Mouse (Mus musculus) lung, embryonic 14.5 days (tissue): ENCODE measurements around the gene Olfm2. TPM values are rescaled to one million over a fixed set of nuclear protein-coding genes. Genes with fewer than 3 reads are reported as not detected.

ENCODE experiments used
- ATAC-seq: fragments of 200-750 bp; cut with Nextera tagmentation; 2 replicates; pipeline ENCODE4 v1.8.0; 2017; ENCODE audit warnings: mild to moderate bottlenecking, moderate TSS enrichment, moderate library complexity; ENCODE audit not compliant: insufficient read depth
- DNase-seq: peaks from one replicate; pipeline ENCODE4 v3.0.0-alpha.2; 2015
- H3K27ac ChIP-seq: fragments of 300-500 bp; sonication (generic); 2 replicates; pipeline ENCODE4 v1.5.1; 2014; ENCODE audit warnings: low read depth, mild to moderate bottlenecking, moderate library complexity
- H3K27me3 ChIP-seq: fragments of 300-500 bp; sonication (generic); 2 replicates; pipeline ENCODE4 v1.6.1; 2014; ENCODE audit warnings: low read length, control low read depth; ENCODE audit not compliant: insufficient read depth
- H3K36me3 ChIP-seq: fragments of 300-500 bp; sonication (generic); 2 replicates; pipeline ENCODE4 v1.6.1; 2014; ENCODE audit warnings: control low read depth; ENCODE audit not compliant: insufficient read depth
- H3K4me1 ChIP-seq: fragments of 300-500 bp; sonication (generic); 2 replicates; pipeline ENCODE4 v1.6.1; 2014; ENCODE audit warnings: antibody characterized with exemption, control low read depth; ENCODE audit not compliant: insufficient read depth
- H3K4me2 ChIP-seq: fragments of 300-500 bp; sonication (generic); 2 replicates; pipeline ENCODE4 v1.6.1; 2014; ENCODE audit warnings: mild to moderate bottlenecking
- H3K4me3 ChIP-seq: fragments of 300-500 bp; sonication (generic); 2 replicates; pipeline ENCODE4 v1.5.1; 2014; ENCODE audit warnings: low read depth, low read length
- H3K9ac ChIP-seq: fragments of 300-500 bp; sonication (generic); 2 replicates; pipeline ENCODE4 v1.6.1; 2014
- H3K9me3 ChIP-seq: fragments of 300-500 bp; sonication (generic); 2 replicates; pipeline ENCODE4 v1.6.1; 2016; ENCODE audit warnings: low read depth, low read length, control low read depth
- CTCF ChIP-seq: IDR thresholded peaks from 2 replicates; pipeline ENCODE4 v1.5.1; 2016; ENCODE audit warnings: antibody characterized with exemption, low read depth
- WGBS: fragments of 180-500 bp; shearing (Covaris S2); extraction: QIAGEN DNeasy Blood & Tissue Kit; methylation state at CpG from one replicate; pipeline ENCODE4 v1.1.7; 2014; 5-methylcytosine and 5-hydroxymethylcytosine counted together
- polyA plus RNA-seq: library from polyadenylated mRNA; unstranded; fragments of >200 nt; fragmentation: Nextera tagmentation; extraction: Ambion mirVana; gene quantifications from 2 replicates; pipeline ENCODE4 v1.2.1, GENCODE M21; 2014

Gene Olfm2
- polyA plus RNA-seq, 1 experiment from 2014 or later = 1.7 TPM

DNA sequence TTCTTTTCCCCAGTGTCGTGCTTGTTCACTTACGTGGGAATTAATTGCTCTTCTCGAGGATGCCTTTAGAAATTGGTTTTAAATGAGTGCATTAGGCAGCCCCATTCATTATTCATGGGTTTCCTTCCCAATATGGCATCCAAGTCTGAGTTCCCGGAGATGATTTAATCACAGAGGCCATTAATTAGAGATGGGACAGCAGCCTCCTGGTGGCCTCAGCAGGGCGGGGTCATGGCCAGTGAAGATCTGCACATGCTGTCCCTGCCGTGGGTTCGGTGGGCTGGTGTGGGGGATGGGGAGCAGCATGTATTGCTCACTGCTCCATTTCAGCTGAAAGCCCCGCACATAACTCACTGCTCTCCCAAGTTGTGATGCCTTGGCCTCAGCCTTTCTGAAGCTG, 80.2 kb downstream of the Olfm2 start:
- DNase-seq (no peak), ATAC-seq (no peak)
- Histone ChIP-seq H3K4me1 (no peaks in the 10 kb centered on the region), H3K27ac (no peak overlapping the region), H3K9ac (no peak overlapping the region), H3K36me3 (peaks cover 38% of the 10 kb centered on the region), H3K4me3 (no peak overlapping the region), H3K27me3 (no peaks in the 10 kb centered on the region), H3K4me2 (no peak overlapping the region), H3K9me3 (no peaks in the 10 kb centered on the region)
- TF ChIP-seq CTCF = no peak
- 31% methylated on average over 8 of the region's 8 CpGs for WGBS

DNA sequence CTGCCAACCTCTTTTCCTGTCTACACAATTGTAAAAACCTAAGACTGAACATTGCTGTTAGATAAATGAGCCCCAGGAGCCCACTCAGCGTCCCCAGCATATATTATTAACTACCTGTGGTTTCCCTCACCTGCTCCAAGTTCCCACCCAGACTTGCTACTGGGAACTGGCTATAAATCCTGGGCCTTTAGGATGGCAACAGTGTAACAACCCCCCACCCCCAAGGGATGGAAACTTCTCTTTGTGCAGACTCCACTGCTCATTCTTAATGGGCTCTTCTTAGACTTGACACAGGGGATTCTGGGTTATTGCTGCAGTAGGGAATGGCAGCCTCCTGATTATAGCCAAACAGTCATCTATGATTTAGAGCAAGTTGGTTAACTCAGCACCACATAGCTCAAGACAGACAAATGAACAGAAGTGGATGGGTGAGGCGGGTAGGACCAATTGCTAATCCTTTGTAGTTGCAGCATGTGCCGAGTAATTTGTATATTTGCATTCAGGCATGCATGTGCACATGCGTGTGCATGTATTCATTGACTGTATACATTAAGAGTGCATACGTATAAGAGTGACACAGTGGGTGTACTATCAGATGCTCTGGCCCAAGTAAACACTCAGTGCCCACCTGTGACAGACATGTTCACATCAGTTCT, 81.0 kb downstream of the Olfm2 start:
- WGBS = 74% methylated on average over 5 of the region's 5 CpGs
- no peak overlapping the region for H3K4me2 ChIP-seq
- H3K36me3 ChIP-seq = peaks cover 45% of the 10 kb centered on the region
- no peaks in the 10 kb centered on the region for H3K4me1 ChIP-seq
- ATAC-seq (no peak), DNase-seq (no peak)
- H3K27me3 ChIP-seq = no peaks in the 10 kb centered on the region
- H3K4me3 ChIP-seq = no peak overlapping the region
- H3K9ac ChIP-seq = no peak overlapping the region
- no peak for TF ChIP-seq CTCF
- H3K9me3 ChIP-seq = no peaks in the 10 kb centered on the region
- no peak overlapping the region for H3K27ac ChIP-seq

DNA sequence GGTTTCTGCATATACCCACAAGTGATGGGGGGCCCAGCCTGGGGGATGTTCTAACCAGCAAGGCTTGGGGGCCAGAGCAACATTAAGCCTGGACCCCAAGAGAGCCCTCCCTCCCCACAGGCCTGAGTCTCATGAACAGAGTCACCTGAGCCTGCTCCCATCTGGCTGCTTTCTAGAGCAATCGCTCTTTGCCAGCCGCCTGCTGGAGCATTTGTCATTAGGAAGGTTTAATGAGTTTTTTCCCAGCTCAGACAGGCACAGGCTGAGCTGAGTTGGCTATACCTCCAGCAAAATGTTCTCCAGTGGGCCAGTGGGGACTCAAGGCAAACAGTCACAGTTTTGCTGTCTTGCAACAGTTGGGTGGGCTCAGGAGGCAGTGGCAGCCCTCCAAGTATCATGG, 81.8 kb downstream of the Olfm2 start:
- Histone ChIP-seq H3K9me3 (no peaks in the 10 kb centered on the region), H3K4me1 (no peaks in the 10 kb centered on the region), H3K27ac (no peak overlapping the region), H3K9ac (no peak overlapping the region), H3K36me3 (peaks cover 51% of the 10 kb centered on the region), H3K27me3 (no peaks in the 10 kb centered on the region), H3K4me3 (no peak overlapping the region), H3K4me2 (no peak overlapping the region)
- no peak for TF ChIP-seq CTCF
- 79% methylated on average over 2 of the region's 2 CpGs for WGBS
- DNase-seq (no peak), ATAC-seq (no peak)

DNA sequence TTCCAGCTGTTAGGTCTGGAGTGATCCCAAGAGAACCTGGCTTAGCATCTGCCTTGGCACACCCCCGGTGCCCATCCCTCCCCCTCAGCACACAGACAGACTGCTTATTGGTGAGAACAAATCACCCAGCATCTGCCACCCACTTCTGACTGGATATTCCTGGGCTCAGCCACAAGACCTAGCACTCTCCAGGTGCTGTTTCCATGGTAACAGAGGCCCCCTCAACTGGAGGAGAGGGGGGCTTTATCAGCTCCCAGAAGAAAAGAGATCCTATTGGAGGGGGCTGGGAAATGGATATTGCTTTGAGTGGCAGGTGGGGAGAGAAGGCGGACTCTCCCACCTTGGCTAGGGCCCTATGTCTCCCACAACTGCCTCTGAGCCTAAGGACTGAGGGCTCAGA, 82.2 kb downstream of the Olfm2 start:
- TF ChIP-seq CTCF = no peak
- Histone ChIP-seq H3K4me3 (no peak overlapping the region), H3K9me3 (no peaks in the 10 kb centered on the region), H3K4me2 (no peak overlapping the region), H3K27ac (no peak overlapping the region), H3K4me1 (no peaks in the 10 kb centered on the region), H3K27me3 (no peaks in the 10 kb centered on the region), H3K9ac (no peak overlapping the region), H3K36me3 (peaks cover 55% of the 10 kb centered on the region)
- no peak for ATAC-seq
- no peak for DNase-seq
- WGBS = 81% methylated on average over 2 of the region's 2 CpGs

DNA sequence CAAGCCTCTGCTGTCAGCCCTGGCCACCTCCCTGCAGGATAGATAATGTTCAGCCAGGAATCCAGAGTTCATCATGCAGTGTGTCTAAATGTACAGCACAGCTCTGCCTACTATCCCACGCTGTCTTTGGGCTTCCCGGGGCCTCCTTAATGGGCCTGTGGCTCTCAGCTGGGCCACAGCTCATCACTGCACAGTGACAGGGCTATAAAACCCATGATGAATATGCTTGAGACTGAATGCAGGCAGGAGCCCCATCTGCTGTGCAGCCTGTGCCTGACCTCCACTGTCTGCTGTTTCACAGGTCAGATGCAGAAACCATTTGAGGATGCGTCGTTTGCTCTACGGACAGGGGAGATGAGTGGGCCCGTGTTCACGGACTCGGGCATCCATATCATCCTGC, 83.3 kb downstream of the Olfm2 start:
- Histone ChIP-seq H3K4me3 (no peak overlapping the region), H3K27ac (no peak overlapping the region), H3K9me3 (no peaks in the 10 kb centered on the region), H3K27me3 (no peaks in the 10 kb centered on the region), H3K4me1 (no peaks in the 10 kb centered on the region), H3K4me2 (no peak overlapping the region), H3K36me3 (peaks cover 66% of the 10 kb centered on the region), H3K9ac (no peak overlapping the region)
- 88% methylated on average over 8 of the region's 8 CpGs for WGBS
- no peak for TF ChIP-seq CTCF
- DNase-seq (no peak), ATAC-seq (no peak)

DNA sequence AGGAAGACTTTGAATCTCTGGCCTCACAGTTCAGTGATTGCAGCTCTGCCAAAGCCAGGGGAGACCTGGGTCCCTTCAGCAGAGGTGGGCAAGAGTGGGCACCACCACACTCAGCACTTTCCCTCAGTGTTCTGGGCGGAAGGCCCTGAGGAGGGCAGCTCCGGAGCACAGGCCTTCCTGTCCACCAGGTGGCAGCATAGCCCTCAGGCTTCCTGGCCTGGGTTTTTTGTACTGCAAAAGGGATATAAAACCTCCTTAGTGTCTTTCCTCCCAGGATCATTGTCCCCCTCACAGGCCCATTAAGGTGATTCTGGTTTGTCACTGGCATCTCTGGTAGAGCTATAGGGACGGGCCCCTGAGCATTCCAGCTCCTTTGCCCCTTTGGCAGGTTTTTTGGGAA, 83.8 kb downstream of the Olfm2 start:
- H3K4me3 ChIP-seq = no peak overlapping the region
- H3K4me1 ChIP-seq = no peaks in the 10 kb centered on the region
- H3K27me3 ChIP-seq = no peaks in the 10 kb centered on the region
- no peak overlapping the region for H3K27ac ChIP-seq
- peak; percentile 86 for TF ChIP-seq CTCF
- peak; percentile 83 for DNase-seq
- H3K9ac ChIP-seq = no peak overlapping the region
- H3K9me3 ChIP-seq = no peaks in the 10 kb centered on the region
- 44% methylated on average over 3 of the region's 3 CpGs for WGBS
- ATAC-seq = no peak
- H3K36me3 ChIP-seq = peaks cover 71% of the 10 kb centered on the region
- no peak overlapping the region for H3K4me2 ChIP-seq

DNA sequence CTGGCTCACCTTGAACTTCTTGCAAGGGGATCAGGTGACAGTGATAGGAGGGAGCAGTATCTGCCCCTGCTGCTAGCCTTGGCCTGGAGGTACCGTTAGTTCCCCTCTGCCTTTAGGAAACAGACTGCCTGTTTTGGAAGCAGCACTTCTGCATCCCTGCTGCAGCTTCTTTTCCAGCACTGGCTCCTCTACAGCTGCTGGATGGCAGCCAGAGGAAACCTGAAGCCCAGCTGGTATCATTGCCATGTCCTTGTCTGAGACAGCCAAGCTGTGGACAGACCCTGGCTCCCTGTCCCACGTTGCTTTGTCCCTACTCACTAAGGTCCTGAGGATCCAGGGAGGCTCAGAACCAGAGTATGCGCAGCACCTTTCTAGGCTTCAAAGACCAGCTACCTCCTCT, 88.6 kb downstream of the Olfm2 start:
- peaks cover 82% of the 10 kb centered on the region for H3K36me3 ChIP-seq
- no peak for DNase-seq

DNA sequence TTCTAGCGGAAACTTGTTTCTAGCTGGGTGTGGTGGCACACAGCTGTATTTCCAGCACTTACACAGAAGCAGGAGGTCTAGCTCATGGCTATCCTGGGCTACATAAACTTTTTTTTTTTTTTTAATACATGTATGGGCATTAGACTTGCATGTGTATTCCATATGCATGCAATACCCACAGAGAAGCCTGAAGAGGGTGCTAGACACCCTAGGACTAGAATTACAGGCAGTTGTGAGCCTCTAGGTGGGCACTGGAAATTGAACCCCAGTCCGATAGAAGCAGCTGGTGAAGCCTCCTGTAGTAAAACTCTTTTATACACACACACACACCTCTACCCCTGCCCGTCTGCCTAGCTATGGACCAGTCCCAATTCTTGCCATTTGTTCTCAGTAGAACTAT, 92.3 kb downstream of the Olfm2 start:
- Histone ChIP-seq H3K4me2 (peak overlapping the region; percentile 68), H3K27me3 (no peaks in the 10 kb centered on the region), H3K9ac (no peak overlapping the region), H3K36me3 (peaks cover 60% of the 10 kb centered on the region), H3K9me3 (no peaks in the 10 kb centered on the region), H3K27ac (no peak overlapping the region), H3K4me1 (peaks cover 5% of the 10 kb centered on the region), H3K4me3 (0 out of 2 replicates have a peak overlapping the region, but pooled peaks have one; percentile 98)
- WGBS = 91% methylated on average over 3 of the region's 3 CpGs
- TF ChIP-seq CTCF = no peak
- no peak for DNase-seq
- no peak for ATAC-seq

More for the DNA sequence above, 88.6 kb downstream of the Olfm2 start:
- no peaks in the 10 kb centered on the region for H3K27me3 ChIP-seq
- no peaks in the 10 kb centered on the region for H3K9me3 ChIP-seq
- ATAC-seq = no peak
- no peak overlapping the region for H3K9ac ChIP-seq
- peaks cover 5% of the 10 kb centered on the region; the same call in 1 of the 2 replicates for H3K4me1 ChIP-seq
- 83% methylated on average over 3 of the region's 3 CpGs for WGBS
- no peak overlapping the region for H3K4me3 ChIP-seq
- no peak overlapping the region for H3K27ac ChIP-seq
- no peak for TF ChIP-seq CTCF
- H3K4me2 ChIP-seq = no peak overlapping the region
